Mouse (Mus musculus) forebrain, embryonic 14.5 days (tissue): Measurements from ENCODE around the gene Pcyt2. TPM values are rescaled to one million over a fixed set of nuclear protein-coding genes. Genes with fewer than 3 reads are reported as not detected.

ENCODE experiments used
- ATAC-seq: fragments of 200-750 bp; cut with Nextera tagmentation; 2 replicates; pipeline ENCODE4 v1.8.0; 2017; ENCODE audit warnings: mild to moderate bottlenecking, moderate library complexity
- DNase-seq: peaks from one replicate; pipeline ENCODE4 v3.0.0-alpha.2; 2015; ENCODE audit warnings: low spot score
- H3K27ac ChIP-seq: fragments of 300-500 bp; sonication (generic); 2 replicates; pipeline ENCODE4 v1.5.1; 2014; ENCODE audit warnings: low read depth, mild to moderate bottlenecking, control low read depth, low read length, moderate library complexity
- H3K27me3 ChIP-seq: fragments of 300-500 bp; sonication (generic); replicated peaks from 2 replicates; pipeline ENCODE4 v1.6.1; 2014; ENCODE audit warnings: low read length, control low read depth, mixed read lengths; ENCODE audit not compliant: control insufficient read depth, insufficient read depth
- H3K36me3 ChIP-seq: fragments of 300-500 bp; sonication (generic); 2 replicates; pipeline ENCODE4 v1.6.1; 2014; ENCODE audit warnings: low read length, control low read depth; ENCODE audit not compliant: control insufficient read depth, insufficient read depth
- H3K4me1 ChIP-seq: fragments of 300-500 bp; sonication (generic); 2 replicates; pipeline ENCODE4 v1.6.1; 2014; ENCODE audit warnings: antibody characterized with exemption, low read length, control low read depth; ENCODE audit not compliant: control insufficient read depth, insufficient read depth
- H3K4me2 ChIP-seq: fragments of 300-500 bp; sonication (generic); 2 replicates; pipeline ENCODE4 v1.6.1; 2014; ENCODE audit warnings: mild to moderate bottlenecking, control low read depth, low read length
- H3K4me3 ChIP-seq: fragments of 300-500 bp; sonication (generic); 2 replicates; pipeline ENCODE4 v1.5.1; 2014; ENCODE audit warnings: low read depth, low read length, control low read depth
- H3K9ac ChIP-seq: fragments of 300-500 bp; sonication (generic); 2 replicates; pipeline ENCODE4 v1.6.1; 2014; ENCODE audit warnings: mild to moderate bottlenecking, low read length, control low read depth, moderate library complexity
- H3K9me3 ChIP-seq: fragments of 300-500 bp; sonication (generic); replicated peaks from 2 replicates; pipeline ENCODE4 v1.6.1; 2016; ENCODE audit warnings: low read length, control low read depth, mixed read lengths; ENCODE audit not compliant: control insufficient read depth
- WGBS: fragments of 180-500 bp; shearing (Covaris S2); extraction: QIAGEN DNeasy Blood & Tissue Kit; methylation state at CpG from one replicate; pipeline ENCODE4 v1.1.7; 2014; 5-methylcytosine and 5-hydroxymethylcytosine counted together
- polyA plus RNA-seq: library from polyadenylated mRNA; unstranded; fragments of >200 nt; fragmentation: Nextera tagmentation; extraction: Ambion mirVana; gene quantifications from 2 replicates; pipeline ENCODE4 v1.2.1, GENCODE M21; 2014

Pcyt2 gene
- polyA plus RNA-seq, 1 experiment from 2014 or later, result 113 TPM

DNA sequence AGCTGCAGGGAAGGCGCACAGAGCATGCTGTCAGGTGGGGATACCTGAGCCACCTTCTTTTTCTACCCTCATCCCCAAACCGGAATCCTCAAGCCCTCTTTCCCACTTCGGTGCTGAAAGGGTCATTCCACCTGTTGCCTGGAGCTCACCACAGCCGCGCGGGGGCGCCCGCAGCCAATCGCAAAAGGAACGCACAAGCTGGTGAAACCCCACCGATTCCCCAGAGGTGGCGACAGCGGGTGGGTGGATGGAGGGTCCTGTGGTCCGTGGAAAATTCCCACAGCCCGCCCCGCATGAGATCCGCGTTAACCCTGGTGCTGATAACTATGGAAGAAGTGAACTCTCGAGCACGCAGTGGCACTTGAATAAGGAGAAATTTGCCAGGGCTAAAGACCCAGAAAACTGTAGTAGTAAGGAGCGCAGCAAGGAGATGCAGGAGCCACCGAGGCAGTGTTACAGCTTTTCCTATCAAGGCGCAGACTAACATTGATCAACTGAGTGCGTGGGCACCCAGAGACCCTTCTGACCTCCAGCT, 41.2 kb upstream of the Pcyt2 start:
- 4% methylated on average over 24 of the region's 24 CpGs for WGBS
- no peak overlapping the region for H3K4me3 ChIP-seq
- DNase-seq, result peak; percentile 69
- peaks cover 71% of the 10 kb centered on the region for H3K27me3 ChIP-seq
- H3K36me3 ChIP-seq, result no peaks in the 10 kb centered on the region
- ATAC-seq, result no peak
- H3K27ac ChIP-seq, result no peak overlapping the region
- no peak overlapping the region for H3K4me2 ChIP-seq
- no peaks in the 10 kb centered on the region for H3K9me3 ChIP-seq
- H3K9ac ChIP-seq, result no peak overlapping the region
- no peaks in the 10 kb centered on the region for H3K4me1 ChIP-seq

DNA sequence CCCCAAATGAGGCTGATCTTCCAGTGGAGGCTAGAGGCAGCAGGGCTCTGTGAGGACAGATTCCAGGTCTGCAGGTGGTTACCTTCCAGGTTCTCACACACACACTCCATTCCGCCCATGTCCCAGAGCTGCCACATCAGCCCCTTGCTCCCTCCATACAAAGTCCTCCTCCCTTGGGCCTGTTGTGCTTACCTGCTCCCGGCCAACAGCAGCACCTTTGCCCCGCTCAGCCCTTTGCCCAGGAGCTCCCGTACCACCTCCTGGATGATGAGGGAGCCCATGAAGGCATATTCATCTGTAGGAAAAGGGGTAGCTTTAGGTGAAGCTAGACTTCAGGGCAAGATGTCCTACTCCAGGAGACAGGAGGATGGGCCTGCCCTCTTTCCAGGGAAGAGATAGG, 39.6 kb upstream of the Pcyt2 start:
- no peaks in the 10 kb centered on the region for H3K4me1 ChIP-seq
- H3K9ac ChIP-seq, result no peak overlapping the region
- peaks cover 58% of the 10 kb centered on the region for H3K27me3 ChIP-seq
- DNase-seq, result no peak
- 93% methylated on average over 4 of the region's 4 CpGs for WGBS
- H3K36me3 ChIP-seq, result no peaks in the 10 kb centered on the region
- no peak for ATAC-seq
- H3K4me2 ChIP-seq, result no peak overlapping the region
- H3K9me3 ChIP-seq, result no peaks in the 10 kb centered on the region
- no peak overlapping the region for H3K27ac ChIP-seq
- H3K4me3 ChIP-seq, result no peak overlapping the region

DNA sequence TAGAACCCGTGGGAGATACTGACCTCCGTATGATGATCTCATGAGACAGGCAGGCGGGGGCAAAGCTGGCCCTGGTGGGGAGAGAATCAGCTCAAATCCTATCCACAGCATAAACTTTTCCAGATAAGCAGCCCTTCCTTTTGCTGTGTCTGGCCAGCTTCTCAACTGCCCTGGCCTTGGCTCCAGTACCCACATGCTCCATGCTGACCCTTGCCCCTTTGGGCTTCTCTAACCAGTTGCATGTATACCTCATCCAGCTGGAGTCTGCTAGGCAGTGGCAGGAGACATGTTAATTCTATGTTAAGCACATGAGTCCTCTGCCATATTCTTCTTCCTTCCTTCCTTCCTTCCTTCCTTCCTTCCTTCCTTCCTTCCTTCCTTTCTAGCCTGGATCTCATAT, 37.0 kb upstream of the Pcyt2 start:
- DNase-seq (no peak), ATAC-seq (no peak)
- H3K4me2 ChIP-seq, result no peak overlapping the region
- no peaks in the 10 kb centered on the region for H3K4me1 ChIP-seq
- 79% methylated on average over 3 of the region's 3 CpGs for WGBS
- no peaks in the 10 kb centered on the region for H3K36me3 ChIP-seq
- H3K9me3 ChIP-seq, result no peaks in the 10 kb centered on the region
- no peak overlapping the region for H3K27ac ChIP-seq
- no peak overlapping the region for H3K4me3 ChIP-seq
- no peak overlapping the region for H3K9ac ChIP-seq
- peaks cover 32% of the 10 kb centered on the region for H3K27me3 ChIP-seq

DNA sequence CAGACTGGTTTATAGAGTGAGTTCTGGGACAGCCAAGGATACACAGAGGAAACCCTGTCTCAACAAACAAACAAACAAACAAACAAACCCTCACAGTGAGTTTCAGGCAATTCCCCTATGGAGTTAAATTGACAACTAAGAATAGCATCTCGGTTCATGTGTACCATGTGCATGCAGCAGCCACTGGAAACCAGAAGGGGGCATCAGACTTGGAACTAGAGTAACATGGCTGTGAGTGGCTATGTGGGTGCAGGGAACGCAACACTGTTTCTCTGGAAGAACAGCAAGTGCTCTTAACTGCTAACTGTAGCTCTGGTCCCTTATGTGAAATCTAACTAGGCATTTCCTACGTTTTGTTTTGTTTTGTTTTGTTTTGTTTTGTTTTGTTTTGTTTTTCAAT, 34.1 kb upstream of the Pcyt2 start:
- WGBS, result 56% methylated on average over 3 of the region's 3 CpGs
- H3K27ac ChIP-seq, result no peak overlapping the region
- no peak overlapping the region for H3K4me3 ChIP-seq
- H3K4me2 ChIP-seq, result no peak overlapping the region
- no peaks in the 10 kb centered on the region for H3K36me3 ChIP-seq
- peaks cover 11% of the 10 kb centered on the region; the same call in 1 of the 2 replicates for H3K27me3 ChIP-seq
- ATAC-seq (no peak), DNase-seq (no peak)
- H3K9me3 ChIP-seq, result no peaks in the 10 kb centered on the region
- no peak overlapping the region for H3K9ac ChIP-seq
- no peaks in the 10 kb centered on the region; the same call in 1 of the 2 replicates for H3K4me1 ChIP-seq

DNA sequence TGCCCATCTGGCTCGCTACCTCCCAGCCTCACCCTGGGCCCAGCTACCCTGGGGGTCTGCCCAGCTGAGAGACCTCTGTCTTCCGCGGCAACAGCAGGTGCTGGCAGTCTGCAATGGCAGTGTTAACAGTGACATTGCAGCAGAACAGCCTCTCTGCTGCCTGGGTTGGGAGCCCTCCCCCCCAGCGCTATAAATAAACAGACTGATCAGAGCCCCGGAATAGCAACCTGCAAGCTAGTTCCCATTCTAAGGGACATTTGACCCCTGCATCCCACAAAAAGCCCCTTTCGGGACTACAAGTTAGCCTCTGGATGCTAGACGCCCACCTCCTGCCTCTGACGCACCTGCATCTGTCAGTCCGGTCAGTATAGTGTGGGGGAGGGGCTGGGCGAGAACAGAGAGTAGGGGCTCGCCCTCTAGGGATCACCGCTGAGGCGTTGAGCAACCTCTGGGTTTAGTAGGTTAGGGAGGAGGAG, 30.3 kb upstream of the Pcyt2 start, which contains the start of gene Myadml2:
Myadml2 (minus strand) TSS at position 158 of the 476 bp plus-strand sequence.
- peak within 1 kb of the TSS; percentile 29; the same call in 1 of the 2 replicates for H3K4me2 ChIP-seq
- 6% methylated on average over 13 of the region's 13 CpGs for WGBS
- no peaks in the 10 kb centered on the region for H3K36me3 ChIP-seq
- H3K9me3 ChIP-seq, result no peaks in the 10 kb centered on the region
- no peak within 1 kb of the TSS for H3K4me3 ChIP-seq
- H3K27ac ChIP-seq, result no peak within 1 kb of the TSS
- peaks cover 4% of the 10 kb centered on the region; the same call in 1 of the 2 replicates for H3K4me1 ChIP-seq
- DNase-seq (no peak), ATAC-seq (no peak)
- peaks cover 8% of the 10 kb centered on the region; the same call in 1 of the 2 replicates for H3K27me3 ChIP-seq
- no peak within 1 kb of the TSS for H3K9ac ChIP-seq

DNA sequence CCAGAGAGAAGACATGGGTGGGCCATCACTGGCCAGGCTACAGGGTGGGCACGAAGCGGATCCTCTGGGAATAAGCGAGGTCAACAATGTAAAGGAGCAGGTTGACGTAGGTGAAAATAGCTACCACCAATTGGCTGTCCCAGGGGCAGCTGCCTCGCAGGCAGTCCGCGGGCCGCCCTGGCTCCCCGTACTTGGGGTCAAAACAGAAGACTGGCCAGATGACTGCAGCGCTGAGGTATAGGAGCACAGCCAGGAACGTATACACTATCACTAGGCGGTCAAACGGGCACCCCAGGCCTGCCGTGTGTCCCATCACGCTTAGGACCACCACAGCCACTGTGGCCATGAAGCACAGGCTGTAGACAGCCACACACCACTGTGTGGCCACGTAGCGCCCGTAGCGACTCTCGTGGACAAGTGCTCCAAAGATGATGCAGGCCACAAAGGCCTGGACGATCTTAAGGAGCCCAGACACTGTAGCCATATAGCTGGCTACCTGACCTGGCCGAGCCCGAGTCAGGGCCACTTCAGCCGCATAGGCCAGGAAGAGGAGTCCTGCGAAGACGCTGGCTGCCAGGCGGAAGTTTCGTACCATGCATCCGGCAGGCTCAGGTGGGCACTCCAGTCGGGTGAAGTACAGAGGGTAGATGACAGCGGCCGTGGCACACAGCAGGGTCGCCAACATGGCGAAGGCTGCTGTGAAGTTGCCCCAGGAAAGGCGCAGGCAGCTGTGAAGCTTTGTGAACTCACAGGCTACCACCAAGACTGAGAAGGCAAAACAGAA, 29.5 kb upstream of the Pcyt2 start:
- WGBS, result 82% methylated on average over 35 of the region's 35 CpGs
- DNase-seq (no peak), ATAC-seq (no peak)
- H3K4me2 ChIP-seq, result no peak overlapping the region
- no peak overlapping the region for H3K27ac ChIP-seq
- H3K9ac ChIP-seq, result no peak overlapping the region
- peaks cover 8% of the 10 kb centered on the region for H3K4me1 ChIP-seq
- no peaks in the 10 kb centered on the region for H3K36me3 ChIP-seq
- no peak overlapping the region for H3K4me3 ChIP-seq
- no peaks in the 10 kb centered on the region for H3K9me3 ChIP-seq
- H3K27me3 ChIP-seq, result peaks cover 8% of the 10 kb centered on the region; the same call in 1 of the 2 replicates

DNA sequence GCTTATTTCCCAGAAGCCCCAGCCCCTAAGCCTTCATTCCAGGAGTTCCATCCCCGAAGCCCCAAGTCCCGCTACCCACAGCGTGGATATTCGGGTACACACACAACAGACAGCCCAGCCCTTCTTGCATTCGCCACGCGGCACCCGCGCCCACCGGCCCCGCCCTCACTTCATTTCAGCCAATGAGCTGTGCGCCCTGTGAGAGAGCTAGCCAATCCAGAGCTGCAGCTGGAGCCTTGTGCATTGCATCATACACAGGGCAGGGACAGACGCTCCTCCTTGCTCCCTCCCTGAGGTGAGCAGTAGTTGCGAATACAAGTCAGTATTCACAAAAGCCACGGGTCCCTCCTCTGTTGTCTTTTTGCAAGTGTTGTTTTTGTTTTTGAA, 25.9 kb upstream of the Pcyt2 start, which contains the start of gene Pycr1:
Pycr1 (minus strand) TSS at position 169 of the 387 bp plus-strand sequence.
- Histone ChIP-seq H3K9me3 (no peaks in the 10 kb centered on the region), H3K27ac (no peak within 1 kb of the TSS), H3K9ac (peak within 1 kb of the TSS; percentile 66), H3K4me3 (peak within 1 kb of the TSS; percentile 46), H3K4me2 (peak within 1 kb of the TSS; percentile 83), H3K36me3 (no peaks in the 10 kb centered on the region), H3K4me1 (peaks cover 8% of the 10 kb centered on the region), H3K27me3 (peaks cover 8% of the 10 kb centered on the region; the same call in 1 of the 2 replicates)
- under 1% methylated on average over 15 of the region's 15 CpGs for WGBS
- ATAC-seq (peak; percentile 100), DNase-seq (peak; percentile 97)

DNA sequence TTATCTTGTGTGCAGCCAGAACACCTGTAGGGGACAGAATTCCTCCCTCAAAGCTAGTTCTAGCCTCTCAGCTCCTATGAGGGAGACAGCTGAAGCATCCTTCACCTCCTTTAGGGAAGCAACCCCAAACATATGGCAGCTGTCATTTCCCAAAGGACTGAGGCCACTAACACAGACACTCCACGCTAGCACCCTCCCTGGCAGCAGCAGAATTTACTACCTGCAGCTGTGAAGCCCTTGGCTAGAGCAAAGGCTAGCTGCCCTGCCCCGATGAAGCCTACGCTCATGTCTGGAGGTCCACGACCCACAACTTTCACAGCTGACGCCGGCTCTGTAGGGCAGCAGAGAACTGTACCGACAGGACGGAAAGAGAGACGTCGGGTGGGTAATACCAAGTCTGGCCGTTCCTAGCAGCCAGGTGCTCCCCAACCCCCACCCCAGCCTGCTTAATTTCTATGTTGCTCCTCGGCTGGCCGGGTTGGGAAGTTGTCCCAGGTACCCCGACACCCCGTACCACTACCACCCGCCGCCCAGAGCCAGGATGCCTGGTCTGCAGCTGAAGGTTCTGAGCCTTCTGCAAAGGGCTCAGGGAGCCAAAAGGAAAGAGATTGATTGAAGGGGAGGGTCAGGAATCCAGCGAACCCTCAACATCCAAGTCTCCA, 25.3 kb upstream of the Pcyt2 start:
- peak overlapping the region; percentile 46 for H3K4me3 ChIP-seq
- no peak for DNase-seq
- no peaks in the 10 kb centered on the region for H3K9me3 ChIP-seq
- peak overlapping the region; percentile 66 for H3K9ac ChIP-seq
- H3K4me1 ChIP-seq, result peaks cover 8% of the 10 kb centered on the region
- H3K27ac ChIP-seq, result no peak overlapping the region
- peak; percentile 65 for ATAC-seq
- WGBS, result 3% methylated on average over 18 of the region's 18 CpGs
- peaks cover 7% of the 10 kb centered on the region; the same call in 1 of the 2 replicates for H3K27me3 ChIP-seq
- H3K4me2 ChIP-seq, result peak overlapping the region; percentile 83
- H3K36me3 ChIP-seq, result no peaks in the 10 kb centered on the region
